Mouse (Mus musculus) embryonic facial prominence, embryonic 12.5 days (tissue): Measurements from ENCODE around the gene Glis3. TPM values are rescaled to one million over a fixed set of nuclear protein-coding genes. Genes with fewer than 3 reads are reported as not detected.

ENCODE experiments used
- ATAC-seq: fragments of 200-750 bp; cut with Nextera tagmentation; 2 replicates; pipeline ENCODE4 v1.8.0; 2017; ENCODE audit not compliant: insufficient number of reproducible peaks, insufficient read depth, low FRiP score, low TSS enrichment
- H3K27ac ChIP-seq: fragments of 300-500 bp; sonication (generic); 2 replicates; pipeline ENCODE4 v1.5.1; 2016; ENCODE audit warnings: mild to moderate bottlenecking
- H3K27me3 ChIP-seq: fragments of 300-500 bp; sonication (generic); 2 replicates; pipeline ENCODE4 v1.6.1; 2016; ENCODE audit warnings: mild to moderate bottlenecking, moderate library complexity
- H3K36me3 ChIP-seq: fragments of 300-500 bp; sonication (generic); 2 replicates; pipeline ENCODE4 v1.6.1; 2016; ENCODE audit warnings: mild to moderate bottlenecking
- H3K4me1 ChIP-seq: fragments of 300-500 bp; sonication (generic); 2 replicates; pipeline ENCODE4 v1.6.1; 2016
- H3K4me2 ChIP-seq: fragments of 300-500 bp; sonication (generic); replicated peaks from 2 replicates; pipeline ENCODE4 v1.6.1; 2016; ENCODE audit warnings: mild to moderate bottlenecking, moderate library complexity
- H3K4me3 ChIP-seq: fragments of 300-500 bp; sonication (generic); 2 replicates; pipeline ENCODE4 v1.5.1; 2016; ENCODE audit warnings: mild to moderate bottlenecking
- H3K9ac ChIP-seq: fragments of 300-500 bp; sonication (generic); 2 replicates; pipeline ENCODE4 v1.6.1; 2016; ENCODE audit warnings: mild to moderate bottlenecking, moderate library complexity
- H3K9me3 ChIP-seq: fragments of 300-500 bp; sonication (generic); 2 replicates; pipeline ENCODE4 v1.6.1; 2016; ENCODE audit warnings: mild to moderate bottlenecking, moderate library complexity
- WGBS: fragments of 180-500 bp; shearing (Covaris S2); methylation state at CpG from one replicate; pipeline ENCODE4 v1.1.7; 2016; 5-methylcytosine and 5-hydroxymethylcytosine counted together
- polyA plus RNA-seq: library from polyadenylated mRNA; unstranded; fragments of >200 nt; fragmentation: Nextera tagmentation; extraction: Ambion mirVana; gene quantifications from 2 replicates; pipeline ENCODE4 v1.2.1, GENCODE M21; 2016

Gene Glis3
- polyA plus RNA-seq, 1 experiment from 2014 or later, result 7.8 TPM

DNA sequence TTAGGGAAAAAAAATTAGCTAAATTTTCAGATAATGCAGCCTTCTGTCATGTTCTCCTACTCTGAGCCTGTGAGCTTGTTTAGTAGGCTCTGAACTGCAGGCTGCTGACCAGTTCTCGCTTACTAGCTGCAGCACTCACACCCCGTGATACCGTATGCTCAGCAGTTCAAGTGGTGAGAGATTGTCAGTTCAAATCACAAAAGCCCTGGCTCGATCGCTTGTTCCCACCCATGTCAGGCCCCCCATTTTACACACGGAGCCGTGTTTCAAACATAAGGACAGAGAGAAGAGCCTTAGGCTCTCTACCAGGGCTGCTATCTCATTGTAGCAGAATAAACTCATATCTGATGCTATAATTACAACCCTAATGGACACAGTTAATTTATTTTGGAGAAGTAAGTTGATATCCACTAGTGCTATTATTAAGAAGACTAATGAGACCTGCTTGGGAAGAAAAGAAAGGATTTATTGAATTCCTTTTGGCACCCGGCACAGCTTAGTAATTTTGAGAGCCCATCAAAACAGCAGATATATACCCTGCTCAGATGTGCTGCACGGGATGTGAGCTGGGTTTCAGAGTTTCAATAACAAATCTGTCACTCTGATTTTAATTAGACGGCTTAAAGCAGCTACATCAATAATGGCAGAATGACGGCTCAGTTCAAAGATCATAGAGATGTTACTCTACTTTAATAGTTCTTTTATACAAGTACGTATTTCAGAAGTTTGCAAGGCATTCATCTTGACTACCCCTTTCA is 284.9 kb downstream of the Glis3 start:
- Histone ChIP-seq H3K9me3 (no peaks in the 10 kb centered on the region), H3K9ac (no peak overlapping the region), H3K4me3 (no peak overlapping the region), H3K4me2 (no peak overlapping the region), H3K4me1 (peaks cover 5% of the 10 kb centered on the region; the same call in 1 of the 2 replicates), H3K36me3 (no peaks in the 10 kb centered on the region), H3K27me3 (no peaks in the 10 kb centered on the region), H3K27ac (no peak overlapping the region)
- WGBS, result 45% methylated on average over 12 of the region's 12 CpGs
- ATAC-seq, result peak; percentile 52; the same call in 1 of the 2 replicates

GRCm38 (mm10) chr19:28393766-28394165 is 286.1 kb downstream of the Glis3 start:
- WGBS, result 84% methylated on average over 7 of the region's 7 CpGs
- no peak for ATAC-seq
- Histone ChIP-seq H3K36me3 (no peaks in the 10 kb centered on the region), H3K27ac (no peak overlapping the region), H3K27me3 (no peaks in the 10 kb centered on the region), H3K4me3 (no peak overlapping the region), H3K9ac (no peak overlapping the region), H3K4me1 (peaks cover 5% of the 10 kb centered on the region; the same call in 1 of the 2 replicates), H3K9me3 (no peaks in the 10 kb centered on the region), H3K4me2 (no peak overlapping the region)

- Histone ChIP-seq H3K9ac (no peak overlapping the region), H3K27me3 (no peaks in the 10 kb centered on the region), H3K4me3 (no peak overlapping the region), H3K27ac (no peak overlapping the region), H3K4me2 (no peak overlapping the region), H3K9me3 (no peaks in the 10 kb centered on the region), H3K4me1 (peaks cover 5% of the 10 kb centered on the region; the same call in 1 of the 2 replicates), H3K36me3 (no peaks in the 10 kb centered on the region)
- 93% methylated on average over 3 of the region's 3 CpGs for WGBS
- ATAC-seq, result no peak
Observed at GRCm38 (mm10) chr19:28392838-28393237, 287.0 kb downstream of the Glis3 start.

DNA sequence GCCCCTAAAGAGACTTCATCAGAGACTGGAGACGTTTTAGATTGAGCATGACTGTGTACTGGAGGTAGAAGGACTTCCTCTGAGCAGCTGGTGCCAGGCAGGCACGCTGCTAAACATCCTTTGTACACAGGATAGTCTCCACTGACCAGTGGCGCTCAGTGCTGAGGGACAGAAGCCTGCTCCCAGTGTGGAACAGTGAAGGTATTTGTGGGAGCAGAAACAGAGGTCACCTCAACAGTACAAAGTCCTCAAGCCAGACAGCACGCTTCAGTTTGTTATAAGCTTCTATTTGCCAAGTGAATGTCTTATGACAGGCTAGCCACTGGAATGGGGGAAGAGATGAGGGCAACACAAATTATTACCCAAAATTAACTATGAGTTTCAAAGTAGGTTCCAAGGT is 289.0 kb downstream of the Glis3 start:
- no peaks in the 10 kb centered on the region for H3K36me3 ChIP-seq

DNA sequence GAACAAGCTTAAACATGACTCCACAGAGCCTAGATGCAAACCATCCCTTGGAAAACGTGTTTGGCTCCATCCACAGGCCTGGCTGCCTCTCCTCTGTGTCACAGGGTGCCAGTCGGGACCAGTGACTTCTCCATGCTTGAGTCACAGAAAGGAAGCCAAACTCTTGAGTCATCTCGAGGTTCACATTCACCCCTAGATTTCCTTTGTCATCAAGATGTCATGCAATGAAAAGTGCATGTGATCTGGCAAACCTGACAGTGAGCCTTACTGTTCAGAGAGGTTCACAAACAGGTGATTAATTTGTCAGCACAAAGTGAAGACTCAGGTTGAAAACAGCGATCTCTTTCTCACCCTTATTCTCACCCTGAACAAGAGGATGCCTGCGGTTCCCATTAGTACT is 290.7 kb downstream of the Glis3 start:
- Histone ChIP-seq H3K27ac (no peak overlapping the region), H3K9me3 (no peaks in the 10 kb centered on the region), H3K9ac (no peak overlapping the region), H3K4me1 (no peaks in the 10 kb centered on the region), H3K4me2 (no peak overlapping the region), H3K4me3 (no peak overlapping the region), H3K27me3 (no peaks in the 10 kb centered on the region), H3K36me3 (no peaks in the 10 kb centered on the region)
- WGBS, result 74% methylated on average over 5 of the region's 5 CpGs
- no peak for ATAC-seq

More for the DNA sequence above, 289.0 kb downstream of the Glis3 start:
- no peak for ATAC-seq
- Histone ChIP-seq H3K27me3 (no peaks in the 10 kb centered on the region), H3K9ac (no peak overlapping the region), H3K4me3 (no peak overlapping the region), H3K4me2 (no peak overlapping the region), H3K27ac (no peak overlapping the region), H3K4me1 (peaks cover 5% of the 10 kb centered on the region; the same call in 1 of the 2 replicates), H3K9me3 (no peaks in the 10 kb centered on the region)
- 75% methylated on average over 4 of the region's 4 CpGs for WGBS

GRCm38 (mm10) chr19:28383425-28383824 is 296.5 kb downstream of the Glis3 start:
- H3K27me3 ChIP-seq, result no peaks in the 10 kb centered on the region
- H3K9me3 ChIP-seq, result no peaks in the 10 kb centered on the region
- H3K36me3 ChIP-seq, result no peaks in the 10 kb centered on the region
- no peak overlapping the region for H3K4me2 ChIP-seq
- 67% methylated on average over 5 of the region's 5 CpGs for WGBS
- H3K4me1 ChIP-seq, result 0 out of 2 replicates have a peak, but pooled peaks cover 9% of the 10 kb centered on the region
- H3K27ac ChIP-seq, result no peak overlapping the region
- no peak overlapping the region for H3K9ac ChIP-seq
- no peak overlapping the region for H3K4me3 ChIP-seq
- no peak for ATAC-seq

DNA sequence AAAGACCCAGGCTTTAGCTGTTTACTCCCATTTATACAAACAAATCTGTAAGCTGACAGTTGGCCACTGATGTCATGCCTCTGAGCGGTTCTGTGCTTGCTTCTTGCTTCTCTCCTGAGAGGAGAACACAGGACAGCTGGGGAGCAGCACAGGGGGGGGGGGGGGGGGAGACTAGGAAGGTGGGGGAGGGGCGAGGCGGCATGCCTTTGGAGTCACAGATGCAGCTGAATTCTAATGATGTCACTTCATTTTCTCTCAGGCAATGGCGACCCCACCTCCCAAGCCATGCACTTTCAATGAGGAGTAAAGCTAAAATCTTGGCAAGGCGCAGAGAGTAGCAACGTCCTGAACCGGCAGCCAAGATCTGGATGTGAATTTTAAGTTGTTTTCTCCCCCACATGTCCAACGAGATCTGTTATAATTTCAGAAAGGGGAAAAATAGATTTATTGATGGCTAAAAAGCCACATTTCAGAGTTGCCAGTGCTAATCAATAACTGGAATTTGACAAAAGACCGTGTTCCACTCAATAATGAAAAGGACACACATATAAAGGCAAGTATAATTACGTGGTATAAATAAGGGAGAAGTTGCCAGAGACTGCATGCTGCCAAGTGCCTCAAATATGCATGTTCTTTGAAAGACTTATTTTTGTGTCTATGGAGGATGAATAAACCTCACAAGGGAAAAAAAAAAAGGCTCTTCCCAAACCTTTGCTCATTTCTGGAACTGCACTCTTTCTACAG is 297.5 kb downstream of the Glis3 start:
- H3K36me3 ChIP-seq, result no peaks in the 10 kb centered on the region

GRCm38 (mm10) chr19:28381441-28381840 is 298.4 kb downstream of the Glis3 start:
- Histone ChIP-seq H3K9ac (no peak overlapping the region), H3K27ac (no peak overlapping the region), H3K36me3 (no peaks in the 10 kb centered on the region), H3K9me3 (no peaks in the 10 kb centered on the region), H3K4me2 (no peak overlapping the region), H3K4me3 (no peak overlapping the region), H3K27me3 (no peaks in the 10 kb centered on the region), H3K4me1 (0 out of 2 replicates have a peak, but pooled peaks cover 16% of the 10 kb centered on the region)
- 67% methylated on average over 9 of the region's 9 CpGs for WGBS
- ATAC-seq, result no peak

More for the DNA sequence above, 297.5 kb downstream of the Glis3 start:
- ATAC-seq, result no peak
- H3K27ac ChIP-seq, result no peak overlapping the region
- H3K9me3 ChIP-seq, result no peaks in the 10 kb centered on the region
- H3K9ac ChIP-seq, result no peak overlapping the region
- H3K27me3 ChIP-seq, result no peaks in the 10 kb centered on the region
- H3K4me2 ChIP-seq, result no peak overlapping the region
- WGBS, result 42% methylated on average over 10 of the region's 10 CpGs
- H3K4me1 ChIP-seq, result 0 out of 2 replicates have a peak, but pooled peaks cover 9% of the 10 kb centered on the region
- H3K4me3 ChIP-seq, result no peak overlapping the region

- WGBS, result 48% methylated on average over 9 of the region's 9 CpGs
- H3K36me3 ChIP-seq, result no peaks in the 10 kb centered on the region
Observed at GRCm38 (mm10) chr19:28380691-28381262, 299.1 kb downstream of the Glis3 start.

GRCm38 (mm10) chr19:28377788-28378295 is 302.0 kb downstream of the Glis3 start:
- H3K4me1 ChIP-seq, result peaks cover 24% of the 10 kb centered on the region; the same call in 1 of the 2 replicates
- H3K27ac ChIP-seq, result no peak overlapping the region
- no peak for ATAC-seq
- H3K27me3 ChIP-seq, result no peaks in the 10 kb centered on the region
- H3K9ac ChIP-seq, result no peak overlapping the region
- no peak overlapping the region for H3K4me3 ChIP-seq
- no peak overlapping the region for H3K4me2 ChIP-seq
- 90% methylated on average over 5 of the region's 5 CpGs for WGBS
- no peaks in the 10 kb centered on the region for H3K9me3 ChIP-seq
- no peaks in the 10 kb centered on the region for H3K36me3 ChIP-seq

More at GRCm38 (mm10) chr19:28380691-28381262, 299.1 kb downstream of the Glis3 start:
- no peak for ATAC-seq
- Histone ChIP-seq H3K4me2 (no peak overlapping the region), H3K27ac (no peak overlapping the region), H3K4me3 (no peak overlapping the region), H3K9ac (no peak overlapping the region), H3K27me3 (no peaks in the 10 kb centered on the region), H3K4me1 (peaks cover 22% of the 10 kb centered on the region; the same call in 1 of the 2 replicates), H3K9me3 (no peaks in the 10 kb centered on the region)

- no peak overlapping the region for H3K4me2 ChIP-seq
- no peaks in the 10 kb centered on the region for H3K9me3 ChIP-seq
- H3K4me1 ChIP-seq, result peaks cover 19% of the 10 kb centered on the region; the same call in 1 of the 2 replicates
- no peak overlapping the region for H3K9ac ChIP-seq
- ATAC-seq, result no peak
- no peak overlapping the region for H3K27ac ChIP-seq
- H3K4me3 ChIP-seq, result no peak overlapping the region
- H3K36me3 ChIP-seq, result no peaks in the 10 kb centered on the region
- 40% methylated on average over 1 of the region's 1 CpGs for WGBS
- H3K27me3 ChIP-seq, result no peaks in the 10 kb centered on the region
Observed at GRCm38 (mm10) chr19:28376401-28376800, 303.5 kb downstream of the Glis3 start.
